Mouse (Mus musculus) intestine, embryonic 16.5 days (tissue): Measurements from ENCODE around the gene Anapc16. TPM values are rescaled to one million over a fixed set of nuclear protein-coding genes. Genes with fewer than 3 reads are reported as not detected.

Source experiments
- ATAC-seq: fragments of 200-750 bp; cut with Nextera tagmentation; 2 replicates; pipeline ENCODE4 v1.8.0; 2017; ENCODE audit warnings: moderate TSS enrichment, moderate library complexity
- H3K27ac ChIP-seq: fragments of 300-500 bp; sonication (generic); 2 replicates; pipeline ENCODE4 v1.5.1; 2014; ENCODE audit warnings: mild to moderate bottlenecking, low read length
- H3K27me3 ChIP-seq: fragments of 300-500 bp; sonication (generic); replicated peaks from 2 replicates; pipeline ENCODE4 v1.6.1; 2014; ENCODE audit warnings: low read length, control low read depth, mixed read lengths; ENCODE audit not compliant: control insufficient read depth, insufficient read depth
- H3K36me3 ChIP-seq: fragments of 300-500 bp; sonication (generic); 2 replicates; pipeline ENCODE4 v1.6.1; 2014; ENCODE audit warnings: low read length, control low read depth; ENCODE audit not compliant: control insufficient read depth, insufficient read depth
- H3K4me1 ChIP-seq: fragments of 300-500 bp; sonication (generic); 2 replicates; pipeline ENCODE4 v1.6.1; 2014; ENCODE audit warnings: low read length, control low read depth, mixed read lengths; ENCODE audit not compliant: control insufficient read depth, insufficient read depth
- H3K4me2 ChIP-seq: fragments of 300-500 bp; sonication (generic); 2 replicates; pipeline ENCODE4 v1.6.1; 2014; ENCODE audit warnings: low read depth, low read length, control low read depth
- H3K4me3 ChIP-seq: fragments of 300-500 bp; sonication (generic); 2 replicates; pipeline ENCODE4 v1.5.1; 2014; ENCODE audit warnings: mild to moderate bottlenecking, low read length
- H3K9ac ChIP-seq: fragments of 300-500 bp; sonication (generic); 2 replicates; pipeline ENCODE4 v1.6.1; 2014; ENCODE audit warnings: low read depth, low read length
- H3K9me3 ChIP-seq: fragments of 300-500 bp; sonication (generic); 2 replicates; pipeline ENCODE4 v1.6.1; 2016; ENCODE audit warnings: low read length, control low read depth; ENCODE audit not compliant: control insufficient read depth
- WGBS: fragments of 180-500 bp; shearing (Covaris S2); extraction: QIAGEN DNeasy Blood & Tissue Kit; methylation state at CpG from one replicate; pipeline ENCODE4 v1.1.7; 2014; 5-methylcytosine and 5-hydroxymethylcytosine counted together
- polyA plus RNA-seq: library from polyadenylated mRNA; unstranded; fragments of >200 nt; fragmentation: Nextera tagmentation; extraction: Ambion mirVana; gene quantifications from 2 replicates; pipeline ENCODE4 v1.2.1, GENCODE M21; 2015

Gene Anapc16
- polyA plus RNA-seq, 1 experiment from 2014 or later: 97.8 TPM

DNA sequence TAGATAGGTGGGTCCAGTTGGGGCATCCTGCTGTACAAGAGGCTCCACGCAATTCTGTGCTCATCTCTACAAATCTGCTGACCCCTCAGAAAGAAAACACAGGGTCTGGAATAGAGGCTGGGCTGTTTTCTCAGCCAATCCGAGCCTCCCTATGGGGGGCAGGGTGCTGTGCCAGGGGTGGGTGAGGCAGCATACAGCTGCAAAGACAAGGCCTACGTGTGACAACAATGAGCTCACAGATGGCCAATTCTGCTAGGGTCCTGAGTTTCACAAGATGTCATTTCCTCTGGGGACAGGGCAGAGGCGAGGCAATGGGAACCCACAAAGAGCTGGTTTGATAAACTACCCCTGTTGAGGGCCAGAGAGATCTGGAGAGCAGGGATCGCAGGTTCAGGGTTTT is 44.5 kb downstream of the Anapc16 start:
- Histone ChIP-seq H3K27me3 (no peaks in the 10 kb centered on the region), H3K36me3 (no peaks in the 10 kb centered on the region), H3K9ac (no peak overlapping the region), H3K9me3 (no peaks in the 10 kb centered on the region), H3K27ac (no peak overlapping the region), H3K4me2 (no peak overlapping the region), H3K4me1 (peaks cover 14% of the 10 kb centered on the region), H3K4me3 (no peak overlapping the region)
- ATAC-seq: no peak
- 54% methylated on average over 5 of the region's 5 CpGs for WGBS

DNA sequence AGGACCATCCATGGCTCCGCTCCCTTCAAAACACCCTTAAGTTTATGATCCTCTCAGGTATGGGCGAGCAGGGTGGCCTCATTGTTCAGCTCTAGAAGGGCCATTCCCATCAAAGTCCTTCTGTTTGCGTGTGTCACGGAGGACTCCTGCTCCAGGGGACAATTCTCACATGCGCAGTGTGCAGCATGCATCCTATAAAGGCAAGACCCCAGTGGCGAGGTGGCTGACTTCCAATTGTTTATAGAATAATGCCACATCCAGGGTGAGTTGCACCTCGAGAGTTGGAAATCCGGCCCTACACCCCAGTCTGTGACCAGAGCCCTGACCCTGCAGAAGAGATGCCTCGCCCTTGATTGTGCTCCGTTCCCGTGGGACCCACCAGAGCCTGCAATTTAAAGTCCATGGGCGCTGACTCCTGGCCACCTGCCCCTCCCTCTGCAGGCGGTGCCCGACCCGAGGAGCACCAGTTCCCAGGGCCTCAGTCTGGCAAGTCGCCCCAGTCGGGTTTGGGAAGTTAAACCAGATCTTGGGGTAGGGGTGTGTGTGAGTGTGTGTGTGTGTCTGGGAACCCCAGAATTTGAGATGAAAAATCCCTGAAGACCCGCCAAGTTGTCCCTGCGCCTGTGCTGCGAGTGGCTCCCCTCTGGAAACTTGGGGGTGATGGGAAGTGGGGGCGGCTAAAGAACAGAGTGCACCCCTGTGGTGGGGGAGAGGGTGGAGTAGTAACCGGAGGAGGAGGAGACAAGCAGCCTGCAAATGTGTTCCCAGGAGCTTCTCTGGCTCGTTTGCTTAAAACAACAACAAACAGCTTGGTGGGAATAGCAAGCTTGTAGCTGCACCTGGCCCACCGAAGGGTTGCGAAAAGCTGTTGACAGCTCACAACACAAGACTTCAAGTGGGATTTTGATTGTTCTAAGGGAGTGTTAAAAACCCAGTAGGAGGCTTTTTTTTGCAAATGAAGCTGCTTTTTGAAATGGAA is 45.5 kb downstream of the Anapc16 start:
- no peak overlapping the region for H3K4me2 ChIP-seq
- ATAC-seq: no peak
- no peaks in the 10 kb centered on the region for H3K9me3 ChIP-seq
- 27% methylated on average over 25 of the region's 25 CpGs for WGBS
- H3K4me3 ChIP-seq: no peak overlapping the region
- H3K27me3 ChIP-seq: no peaks in the 10 kb centered on the region
- no peaks in the 10 kb centered on the region for H3K36me3 ChIP-seq
- H3K4me1 ChIP-seq: peaks cover 18% of the 10 kb centered on the region
- H3K9ac ChIP-seq: peak overlapping the region; percentile 39; the same call in 1 of the 2 replicates
- H3K27ac ChIP-seq: no peak overlapping the region

DNA sequence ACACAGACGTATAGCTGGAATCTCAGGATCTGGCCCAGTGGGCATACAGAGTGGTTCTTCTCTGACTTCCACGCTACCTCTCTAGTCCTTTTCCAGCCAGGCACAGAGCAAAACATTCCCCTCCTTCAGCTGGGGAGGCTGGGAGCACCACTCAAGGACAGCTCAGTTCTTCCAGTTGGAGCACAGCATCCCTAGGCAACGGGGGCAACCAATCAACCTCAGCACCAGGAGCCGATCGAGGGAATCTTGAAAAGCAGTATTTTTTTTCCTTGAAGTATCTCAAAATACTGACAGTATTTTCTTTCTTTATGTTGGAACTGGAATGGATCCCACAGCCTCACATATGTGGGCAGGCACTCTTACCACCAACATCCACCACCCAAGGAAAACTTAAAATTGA is 46.3 kb downstream of the Anapc16 start:
- WGBS: 69% methylated on average over 5 of the region's 5 CpGs
- H3K9me3 ChIP-seq: no peaks in the 10 kb centered on the region
- H3K36me3 ChIP-seq: no peaks in the 10 kb centered on the region
- peaks cover 21% of the 10 kb centered on the region for H3K4me1 ChIP-seq
- no peak overlapping the region for H3K4me2 ChIP-seq
- H3K27ac ChIP-seq: no peak overlapping the region
- H3K27me3 ChIP-seq: no peaks in the 10 kb centered on the region
- H3K9ac ChIP-seq: no peak overlapping the region
- ATAC-seq: no peak
- H3K4me3 ChIP-seq: no peak overlapping the region

DNA sequence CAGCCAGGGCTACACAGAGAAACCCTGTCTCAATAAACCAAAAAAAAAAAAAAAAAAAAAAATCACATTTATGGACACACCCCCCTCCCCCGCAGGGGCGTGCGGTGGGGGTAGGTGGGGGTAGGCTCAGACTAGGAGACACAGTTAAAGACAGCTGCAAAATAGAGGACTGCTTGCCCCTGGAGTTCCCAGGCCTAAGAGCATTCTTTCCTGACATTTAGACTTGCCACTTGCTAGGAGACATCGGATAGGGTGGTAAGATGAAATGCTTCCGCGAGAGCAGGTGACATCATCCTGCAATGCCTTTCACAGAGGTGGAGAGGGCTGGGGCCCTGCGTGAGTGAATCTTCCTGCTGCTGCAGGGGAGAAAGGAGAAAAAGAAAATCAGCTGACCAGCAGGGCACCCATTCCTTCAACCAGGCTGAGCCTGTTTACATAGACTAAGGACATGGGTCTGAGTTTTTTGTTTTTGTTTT is 49.3 kb downstream of the Anapc16 start:
- Histone ChIP-seq H3K4me3 (no peak overlapping the region), H3K9me3 (no peaks in the 10 kb centered on the region), H3K9ac (no peak overlapping the region), H3K4me2 (no peak overlapping the region), H3K27ac (no peak overlapping the region), H3K36me3 (no peaks in the 10 kb centered on the region), H3K27me3 (no peaks in the 10 kb centered on the region), H3K4me1 (peaks cover 38% of the 10 kb centered on the region)
- no peak for ATAC-seq
- 28% methylated on average over 7 of the region's 7 CpGs for WGBS

DNA sequence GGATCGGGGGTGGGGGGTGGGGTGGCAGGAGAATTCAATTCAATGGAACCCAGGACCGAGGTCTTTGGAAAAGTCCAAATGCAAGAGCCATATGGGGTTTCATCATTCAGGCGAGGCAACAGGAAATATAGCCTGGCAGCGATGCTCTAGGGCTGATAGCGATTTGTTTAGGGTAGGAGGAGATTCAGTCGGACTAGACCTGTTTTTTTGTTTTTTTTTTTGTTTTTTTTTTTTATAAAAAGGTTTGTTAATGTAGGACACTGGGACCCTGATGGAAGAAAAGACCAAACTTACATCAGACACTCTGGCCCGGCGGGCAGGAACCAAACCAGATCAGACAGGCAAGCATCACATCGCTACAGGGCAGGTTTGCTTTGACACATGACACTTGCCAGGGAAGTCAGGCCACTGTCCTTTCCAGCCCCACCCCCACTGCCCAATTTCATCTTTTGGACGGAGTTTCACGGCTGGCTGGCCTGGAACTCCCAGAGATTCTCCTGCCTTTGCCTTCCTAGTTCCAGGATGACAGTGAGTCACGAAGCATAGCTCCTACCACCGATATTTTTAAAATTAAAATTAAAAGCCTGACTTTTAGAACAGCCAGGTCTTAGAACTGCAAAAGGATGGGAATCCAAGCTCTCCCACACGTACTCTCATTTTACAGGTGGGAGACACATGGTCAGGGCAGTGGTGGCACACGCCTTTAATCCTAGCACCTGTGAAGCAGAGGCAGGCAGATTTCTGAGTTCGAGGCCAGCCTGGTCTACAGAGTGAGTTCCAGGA is 50.0 kb downstream of the Anapc16 start:
- peak overlapping the region; percentile 88 for H3K4me2 ChIP-seq
- WGBS: 36% methylated on average over 16 of the region's 16 CpGs
- peak overlapping the region; percentile 69; the same call in 1 of the 2 replicates for H3K27ac ChIP-seq
- H3K9me3 ChIP-seq: no peaks in the 10 kb centered on the region
- H3K36me3 ChIP-seq: no peaks in the 10 kb centered on the region
- ATAC-seq: no peak
- no peaks in the 10 kb centered on the region for H3K27me3 ChIP-seq
- H3K4me3 ChIP-seq: peak overlapping the region; percentile 95
- peak overlapping the region; percentile 73 for H3K9ac ChIP-seq
- H3K4me1 ChIP-seq: peaks cover 42% of the 10 kb centered on the region

DNA sequence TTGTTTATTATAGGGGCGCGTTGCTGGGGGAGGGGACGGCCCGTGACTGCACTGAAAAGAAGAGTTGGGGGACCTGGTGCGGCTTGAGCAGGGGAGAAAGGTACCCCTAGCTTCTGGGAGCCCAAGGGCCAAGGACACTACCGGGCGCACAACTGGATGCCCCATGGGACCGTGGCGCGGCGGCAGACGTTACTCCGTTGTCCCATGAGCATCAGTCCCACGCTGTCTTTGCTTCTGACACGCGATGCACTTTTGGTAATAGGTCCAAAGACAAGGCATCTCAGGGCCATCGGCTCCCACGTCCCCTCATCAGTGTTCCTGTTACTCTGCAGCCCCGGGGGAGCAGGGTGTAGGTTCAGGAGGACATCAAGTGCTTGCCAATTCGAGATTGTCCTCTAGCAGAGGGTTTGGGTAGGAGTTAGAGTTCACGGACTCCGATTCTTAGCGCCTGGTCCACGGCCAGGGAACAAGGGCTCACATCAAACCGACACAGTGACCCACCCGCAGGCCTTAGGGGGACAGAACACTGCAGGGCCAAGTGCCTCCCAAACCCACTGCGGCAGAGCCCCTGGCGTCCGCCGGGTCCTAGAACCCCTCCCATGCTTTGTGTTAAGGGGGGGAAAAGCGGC is 50.7 kb downstream of the Anapc16 start:
- Histone ChIP-seq H3K27me3 (no peaks in the 10 kb centered on the region), H3K9me3 (no peaks in the 10 kb centered on the region), H3K4me1 (peaks cover 38% of the 10 kb centered on the region), H3K4me2 (peak overlapping the region; percentile 88), H3K4me3 (peak overlapping the region; percentile 95), H3K36me3 (no peaks in the 10 kb centered on the region), H3K9ac (peak overlapping the region; percentile 73), H3K27ac (peak overlapping the region; percentile 69)
- ATAC-seq: peak; percentile 42
- WGBS: 0% methylated on average over 31 of the region's 31 CpGs

DNA sequence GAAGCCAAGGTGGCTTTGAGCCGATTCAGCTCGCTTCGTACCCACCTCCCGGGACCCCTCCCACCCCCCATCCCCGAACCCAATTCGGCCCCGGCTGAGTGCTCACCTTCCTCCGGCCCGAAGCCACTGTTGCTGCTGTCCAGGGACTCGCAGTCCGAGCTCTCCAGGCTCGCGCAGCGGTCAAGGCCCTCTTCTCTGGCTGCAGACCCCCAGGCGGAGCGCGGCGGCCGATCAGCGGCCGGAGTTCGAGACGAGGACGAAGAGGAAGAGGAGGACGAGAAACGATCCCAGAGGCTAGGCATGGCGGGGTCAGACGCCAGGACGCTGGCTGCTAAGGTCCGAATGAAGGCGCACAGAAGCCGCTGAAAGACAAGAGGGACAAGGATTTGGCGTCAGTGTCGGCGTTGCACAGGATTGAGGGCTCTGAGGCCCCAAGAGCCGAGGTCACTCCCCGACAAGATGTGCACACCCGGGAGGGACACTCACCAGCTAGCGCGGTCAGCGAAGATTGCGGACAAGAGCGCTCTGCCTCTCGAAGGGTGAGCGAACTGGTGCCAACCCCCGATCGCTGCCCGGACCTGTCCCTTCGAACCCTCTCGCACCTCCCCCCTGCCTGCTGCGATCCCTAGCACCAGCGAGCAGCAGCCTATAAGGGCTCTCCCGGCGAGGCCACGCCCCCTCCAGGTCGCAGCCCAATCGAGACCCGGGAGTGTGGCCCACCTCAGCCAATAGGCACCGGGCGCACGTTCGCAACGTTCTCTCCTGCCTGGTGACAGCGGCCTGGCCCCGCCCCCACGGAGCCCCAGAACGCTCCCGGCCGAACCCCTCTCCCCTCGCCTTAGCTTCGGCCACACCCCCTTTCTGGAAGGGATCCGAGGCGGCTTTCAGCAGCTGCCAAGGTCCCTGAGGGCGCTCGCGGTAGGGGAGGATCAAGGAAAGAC is 51.5 kb downstream of the Anapc16 start, which contains the start of gene Ddit4:
Gene Ddit4, minus strand, starts transcription at position 624 of the 941 bp plus-strand sequence.
- Histone ChIP-seq H3K4me3 (peak within 1 kb of the TSS; percentile 95), H3K4me2 (peak within 1 kb of the TSS; percentile 88), H3K27ac (peak within 1 kb of the TSS; percentile 94), H3K27me3 (no peaks in the 10 kb centered on the region), H3K4me1 (peaks cover 35% of the 10 kb centered on the region), H3K9me3 (no peaks in the 10 kb centered on the region), H3K9ac (peak within 1 kb of the TSS; percentile 98), H3K36me3 (no peaks in the 10 kb centered on the region)
- peak; percentile 94 for ATAC-seq
- under 1% methylated on average over 76 of the region's 76 CpGs for WGBS

DNA sequence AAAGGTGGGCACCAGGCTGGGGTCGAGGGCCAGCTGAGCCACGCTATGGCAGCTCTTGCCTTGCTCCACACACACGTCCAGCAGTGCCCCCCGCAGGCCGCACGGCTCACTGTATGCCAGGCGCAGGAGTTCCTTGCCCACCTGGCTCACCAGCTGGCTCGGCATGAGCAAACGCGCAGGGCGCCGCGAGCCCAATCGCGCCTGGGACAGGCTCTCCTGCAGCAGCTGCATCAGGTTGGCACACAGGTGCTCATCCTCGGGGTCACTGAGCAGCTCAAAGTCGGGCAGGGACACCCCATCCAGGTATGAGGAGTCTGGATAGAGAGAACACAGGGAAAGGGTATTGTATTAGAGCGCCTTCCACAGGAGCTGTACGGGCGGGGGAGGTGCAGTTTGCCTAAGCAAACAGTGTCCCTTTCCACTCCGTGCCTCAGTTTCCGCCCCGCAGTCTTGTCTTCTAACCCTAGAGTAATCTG is 52.2 kb downstream of the Anapc16 start:
- under 1% methylated on average over 23 of the region's 23 CpGs for WGBS
- Histone ChIP-seq H3K9me3 (no peaks in the 10 kb centered on the region), H3K36me3 (no peaks in the 10 kb centered on the region), H3K4me3 (peak overlapping the region; percentile 95), H3K27me3 (no peaks in the 10 kb centered on the region), H3K27ac (peak overlapping the region; percentile 94), H3K4me1 (peaks cover 35% of the 10 kb centered on the region), H3K9ac (peak overlapping the region; percentile 98), H3K4me2 (peak overlapping the region; percentile 85)
- peak; percentile 33 for ATAC-seq
